Mouse (Mus musculus) liver, embryonic 13.5 days (tissue): ENCODE measurements around the gene Pip4k2b. TPM values are rescaled to one million over a fixed set of nuclear protein-coding genes. Genes with fewer than 3 reads are reported as not detected.
A peak's percentile ranks its signal among the peaks of the same experiment; 100 is the strongest.

ENCODE experiments used
- ATAC-seq: fragments of 200-750 bp; cut with Nextera tagmentation; 2 replicates; pipeline ENCODE4 v1.8.0; 2017; ENCODE audit warnings: low read depth, mild to moderate bottlenecking, moderate number of reproducible peaks, moderate library complexity
- DNase-seq: peaks from one replicate; pipeline ENCODE4 v3.0.0; 2022
- H3K27ac ChIP-seq: fragments of 300-500 bp; sonication (generic); 2 replicates; pipeline ENCODE4 v1.5.1; 2015; ENCODE audit warnings: moderate library complexity, mild to moderate bottlenecking, inconsistent platforms
- H3K27me3 ChIP-seq: fragments of 300-500 bp; sonication (generic); 2 replicates; pipeline ENCODE4 v1.6.1; 2015; ENCODE audit warnings: mild to moderate bottlenecking, inconsistent platforms
- H3K36me3 ChIP-seq: fragments of 300-500 bp; sonication (generic); 2 replicates; pipeline ENCODE4 v1.6.1; 2015; ENCODE audit warnings: mild to moderate bottlenecking, inconsistent platforms
- H3K4me1 ChIP-seq: fragments of 300-500 bp; sonication (generic); replicated peaks from 2 replicates; pipeline ENCODE4 v1.6.1; 2015; ENCODE audit warnings: inconsistent platforms
- H3K4me2 ChIP-seq: fragments of 300-500 bp; sonication (generic); 2 replicates; pipeline ENCODE4 v1.6.1; 2015; ENCODE audit warnings: inconsistent platforms, mild to moderate bottlenecking, moderate library complexity
- H3K4me3 ChIP-seq: fragments of 300-500 bp; sonication (generic); replicated peaks from 2 replicates; pipeline ENCODE4 v1.5.1; 2015; ENCODE audit warnings: mild to moderate bottlenecking, inconsistent platforms
- H3K9ac ChIP-seq: fragments of 300-500 bp; sonication (generic); 2 replicates; pipeline ENCODE4 v1.6.1; 2015; ENCODE audit warnings: mild to moderate bottlenecking, inconsistent platforms
- H3K9me3 ChIP-seq: fragments of 300-500 bp; sonication (generic); replicated peaks from 2 replicates; pipeline ENCODE4 v1.6.1; 2016; ENCODE audit warnings: inconsistent platforms
- WGBS: fragments of 180-500 bp; shearing (Covaris S2); methylation state at CpG from one replicate; pipeline ENCODE4 v1.1.7; 2015; ENCODE audit not compliant: insufficient replicate concordance; 5-methylcytosine and 5-hydroxymethylcytosine counted together
- polyA plus RNA-seq: library from polyadenylated mRNA; unstranded; fragments of >200 nt; fragmentation: Nextera tagmentation; extraction: Ambion mirVana; gene quantifications from 2 replicates; pipeline ENCODE4 v1.2.1, GENCODE M21; 2015

The Pip4k2b gene
- polyA plus RNA-seq, 1 experiment from 2014 or later, result 0.88 TPM

GRCm38 (mm10) chr11:97777129-97777529 lies 32.6 kb upstream of the Pip4k2b start:
- ATAC-seq (peak; percentile 13; the same call in 1 of the 2 replicates), DNase-seq (no peak)
- Histone ChIP-seq H3K36me3 (peaks cover 60% of the 10 kb centered on the region), H3K9me3 (no peaks in the 10 kb centered on the region), H3K4me3 (no peak overlapping the region), H3K9ac (no peak overlapping the region), H3K4me1 (peaks cover 48% of the 10 kb centered on the region), H3K4me2 (no peak overlapping the region), H3K27me3 (no peaks in the 10 kb centered on the region), H3K27ac (peak overlapping the region; percentile 44)
- 45% methylated on average over 2 of the region's 2 CpGs for WGBS

- no peak for DNase-seq
- peak overlapping the region; percentile 11; the same call in 1 of the 2 replicates for H3K27ac ChIP-seq
- WGBS, result 56% methylated on average over 5 of the region's 5 CpGs
These were observed 32.1 kb upstream of the Pip4k2b start for GRCm38 (mm10) chr11:97776497-97777128.

GRCm38 (mm10) chr11:97775808-97776496 lies 31.4 kb upstream of the Pip4k2b start, which contains the start of gene 1700001P01Rik:
TSS of gene 1700001P01Rik (minus strand) at chr11:97775918.
- ATAC-seq (0 out of 2 replicates have a peak, but pooled peaks have one; percentile 2), DNase-seq (no peak)
- Histone ChIP-seq H3K27me3 (no peaks in the 10 kb centered on the region), H3K9me3 (no peaks in the 10 kb centered on the region), H3K9ac (no peak within 1 kb of the TSS), H3K4me1 (peaks cover 44% of the 10 kb centered on the region), H3K4me2 (no peak within 1 kb of the TSS), H3K4me3 (no peak within 1 kb of the TSS), H3K36me3 (peaks cover 56% of the 10 kb centered on the region), H3K27ac (peak within 1 kb of the TSS; percentile 11; the same call in 1 of the 2 replicates)
- 47% methylated on average over 17 of the region's 17 CpGs for WGBS

More at GRCm38 (mm10) chr11:97776497-97777128, 32.1 kb upstream of the Pip4k2b start:
- H3K9ac ChIP-seq, result no peak overlapping the region
- H3K4me3 ChIP-seq, result no peak overlapping the region
- no peak overlapping the region for H3K4me2 ChIP-seq
- H3K27me3 ChIP-seq, result no peaks in the 10 kb centered on the region
- peaks cover 60% of the 10 kb centered on the region for H3K36me3 ChIP-seq
- ATAC-seq, result peak; percentile 45
- peaks cover 48% of the 10 kb centered on the region for H3K4me1 ChIP-seq
- no peaks in the 10 kb centered on the region for H3K9me3 ChIP-seq

- no peak overlapping the region for H3K9ac ChIP-seq
- WGBS, result 72% methylated on average over 13 of the region's 13 CpGs
- peaks cover 49% of the 10 kb centered on the region for H3K36me3 ChIP-seq
- H3K9me3 ChIP-seq, result no peaks in the 10 kb centered on the region
- DNase-seq (no peak), ATAC-seq (0 out of 2 replicates have a peak, but pooled peaks have one; percentile 14)
- H3K4me3 ChIP-seq, result no peak overlapping the region
- no peak overlapping the region for H3K27ac ChIP-seq
- H3K27me3 ChIP-seq, result no peaks in the 10 kb centered on the region
- peaks cover 37% of the 10 kb centered on the region for H3K4me1 ChIP-seq
- H3K4me2 ChIP-seq, result no peak overlapping the region
These were observed 30.7 kb upstream of the Pip4k2b start for GRCm38 (mm10) chr11:97775186-97775585.

GRCm38 (mm10) chr11:97771410-97771809 lies 26.9 kb upstream of the Pip4k2b start:
- Histone ChIP-seq H3K27ac (no peak overlapping the region), H3K4me3 (no peak overlapping the region), H3K4me1 (peaks cover 19% of the 10 kb centered on the region), H3K36me3 (peaks cover 11% of the 10 kb centered on the region), H3K9me3 (no peaks in the 10 kb centered on the region), H3K9ac (no peak overlapping the region), H3K4me2 (no peak overlapping the region), H3K27me3 (no peaks in the 10 kb centered on the region)
- DNase-seq, result no peak
- no peak for ATAC-seq
- WGBS, result 68% methylated on average over 14 of the region's 14 CpGs

- H3K4me3 ChIP-seq, result no peak overlapping the region
- H3K4me1 ChIP-seq, result peaks cover 18% of the 10 kb centered on the region
- DNase-seq (no peak), ATAC-seq (no peak)
- H3K36me3 ChIP-seq, result no peaks in the 10 kb centered on the region
- no peaks in the 10 kb centered on the region for H3K9me3 ChIP-seq
- no peaks in the 10 kb centered on the region for H3K27me3 ChIP-seq
- no peak overlapping the region for H3K9ac ChIP-seq
- no peak overlapping the region for H3K27ac ChIP-seq
- no peak overlapping the region for H3K4me2 ChIP-seq
- 19% methylated on average over 2 of the region's 2 CpGs for WGBS
These were observed 25.2 kb upstream of the Pip4k2b start for GRCm38 (mm10) chr11:97769704-97770103.

GRCm38 (mm10) chr11:97766154-97766881 lies 21.8 kb upstream of the Pip4k2b start, which contains the start of gene Cwc25:
TSS of gene Cwc25 (minus strand) at chr11:97766556.
- peak; percentile 96 for ATAC-seq
- no peaks in the 10 kb centered on the region for H3K27me3 ChIP-seq
- WGBS, result under 1% methylated on average over 38 of the region's 38 CpGs
- H3K9me3 ChIP-seq, result no peaks in the 10 kb centered on the region
- peak within 1 kb of the TSS; percentile 93 for H3K27ac ChIP-seq
- H3K36me3 ChIP-seq, result peaks cover 23% of the 10 kb centered on the region
- H3K4me1 ChIP-seq, result peaks cover 21% of the 10 kb centered on the region
- peak within 1 kb of the TSS; percentile 90 for H3K9ac ChIP-seq
- peak; percentile 90 for DNase-seq
- peak within 1 kb of the TSS; percentile 85 for H3K4me3 ChIP-seq
- peak within 1 kb of the TSS; percentile 80 for H3K4me2 ChIP-seq

GRCm38 (mm10) chr11:97761638-97762037 lies 17.1 kb upstream of the Pip4k2b start:
- Histone ChIP-seq H3K27me3 (no peaks in the 10 kb centered on the region), H3K27ac (no peak overlapping the region), H3K9me3 (no peaks in the 10 kb centered on the region), H3K36me3 (peaks cover 64% of the 10 kb centered on the region), H3K9ac (no peak overlapping the region), H3K4me1 (peaks cover 20% of the 10 kb centered on the region), H3K4me3 (no peak overlapping the region), H3K4me2 (no peak overlapping the region)
- no peak for DNase-seq
- ATAC-seq, result no peak

- Histone ChIP-seq H3K4me1 (peaks cover 9% of the 10 kb centered on the region), H3K9me3 (no peaks in the 10 kb centered on the region), H3K36me3 (peaks cover 86% of the 10 kb centered on the region), H3K9ac (no peak overlapping the region), H3K27ac (no peak overlapping the region), H3K4me2 (no peak overlapping the region), H3K27me3 (no peaks in the 10 kb centered on the region), H3K4me3 (no peak overlapping the region)
- ATAC-seq, result no peak
- 63% methylated on average over 6 of the region's 6 CpGs for WGBS
- no peak for DNase-seq
These were observed 14.4 kb upstream of the Pip4k2b start for GRCm38 (mm10) chr11:97758942-97759341.

GRCm38 (mm10) chr11:97758125-97758524 lies 13.6 kb upstream of the Pip4k2b start:
- DNase-seq (no peak), ATAC-seq (no peak)
- H3K27me3 ChIP-seq, result no peaks in the 10 kb centered on the region
- 69% methylated on average over 1 of the region's 1 CpGs for WGBS
- H3K27ac ChIP-seq, result no peak overlapping the region
- H3K9me3 ChIP-seq, result no peaks in the 10 kb centered on the region
- no peak overlapping the region for H3K9ac ChIP-seq
- H3K4me2 ChIP-seq, result no peak overlapping the region
- H3K36me3 ChIP-seq, result peaks cover 89% of the 10 kb centered on the region
- peaks cover 9% of the 10 kb centered on the region for H3K4me1 ChIP-seq
- H3K4me3 ChIP-seq, result no peak overlapping the region

- Histone ChIP-seq H3K36me3 (peaks cover 92% of the 10 kb centered on the region), H3K9ac (no peak overlapping the region), H3K27ac (no peak overlapping the region), H3K27me3 (no peaks in the 10 kb centered on the region), H3K4me3 (no peak overlapping the region), H3K4me1 (peaks cover 18% of the 10 kb centered on the region), H3K9me3 (peaks cover 5% of the 10 kb centered on the region; the same call in 1 of the 2 replicates), H3K4me2 (no peak overlapping the region)
- 86% methylated on average over 8 of the region's 8 CpGs for WGBS
- DNase-seq, result no peak
- ATAC-seq, result no peak
These were observed 8.8 kb upstream of the Pip4k2b start for GRCm38 (mm10) chr11:97753277-97753676.
